Mouse (Mus musculus) heart, adult 2 months (tissue): ENCODE data around the gene Actl11.

Experiments used
- CTCF ChIP-seq: fragments of 200-600 bp; IDR thresholded peaks from 2 replicates; pipeline ENCODE4 v1.8.1; 2022; ENCODE audit warnings: antibody characterized with exemption, mild to moderate bottlenecking, moderate library complexity
- EP300 ChIP-seq: fragments of 200-500 bp; IDR thresholded peaks from 2 replicates; pipeline ENCODE4 v1.6.1; 2011; ENCODE audit warnings: low read depth, low read length, control low read depth; ENCODE audit not compliant: insufficient read depth
- POLR2A ChIP-seq: fragments of 200-500 bp; IDR thresholded peaks from 2 replicates; pipeline ENCODE4 v1.6.1; 2011; ENCODE audit warnings: mild to moderate bottlenecking, low read depth, low read length, control low read depth; ENCODE audit not compliant: insufficient read depth

DNA sequence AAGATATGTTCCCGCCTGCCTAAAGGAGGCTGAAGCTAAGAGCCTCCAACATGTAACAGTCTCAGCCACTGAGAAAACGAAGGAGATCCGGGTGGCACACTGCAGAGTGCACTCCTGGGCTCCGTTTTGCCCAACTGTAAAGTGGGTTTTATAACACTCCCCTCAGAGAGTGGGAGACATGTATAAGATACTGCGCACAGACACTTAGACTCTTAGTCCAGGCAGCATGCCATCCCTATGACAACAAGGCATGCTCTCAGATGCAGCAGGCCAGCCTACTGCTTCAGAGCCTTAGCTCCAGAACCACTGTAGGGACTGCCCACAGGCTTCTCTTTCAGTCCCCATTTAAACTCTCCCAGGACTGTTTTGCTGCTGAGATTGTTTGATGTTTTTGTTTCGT, 9.4 kb upstream of the Actl11 start:
- no peak for TF ChIP-seq CTCF
- no peak for TF ChIP-seq POLR2A
- no peak for TF ChIP-seq EP300
